Mouse (Mus musculus): ENCODE measurements at regions not wholly inside any gene's neighbourhood (a gene's known extent, or its start where the extent isn't known, plus 50 kb on each side); places are given as distances from the start of the nearest gene placed in this dataset.

DNA sequence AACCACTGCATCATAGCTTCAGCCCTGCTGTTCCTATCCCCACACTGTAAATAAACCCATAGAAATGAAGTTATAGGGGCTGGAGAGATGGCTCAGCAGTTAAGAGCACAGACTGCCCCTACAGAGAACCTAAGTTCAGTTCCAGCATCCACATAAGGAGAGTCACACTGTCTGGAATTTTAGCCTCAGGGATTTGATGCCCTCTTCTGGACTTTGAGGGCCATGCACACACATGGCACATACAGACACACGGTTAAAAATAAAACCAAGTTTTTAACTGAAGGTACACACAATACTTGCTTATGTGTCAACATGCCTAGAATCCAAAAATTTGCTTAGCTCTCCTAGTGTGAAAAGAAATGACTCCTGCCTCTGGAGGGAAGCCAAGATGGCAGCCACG lies 61.1 kb upstream of the Bnip2 start:
- DNase-seq (ENCODE audit: low spot score) = no peak

DNA sequence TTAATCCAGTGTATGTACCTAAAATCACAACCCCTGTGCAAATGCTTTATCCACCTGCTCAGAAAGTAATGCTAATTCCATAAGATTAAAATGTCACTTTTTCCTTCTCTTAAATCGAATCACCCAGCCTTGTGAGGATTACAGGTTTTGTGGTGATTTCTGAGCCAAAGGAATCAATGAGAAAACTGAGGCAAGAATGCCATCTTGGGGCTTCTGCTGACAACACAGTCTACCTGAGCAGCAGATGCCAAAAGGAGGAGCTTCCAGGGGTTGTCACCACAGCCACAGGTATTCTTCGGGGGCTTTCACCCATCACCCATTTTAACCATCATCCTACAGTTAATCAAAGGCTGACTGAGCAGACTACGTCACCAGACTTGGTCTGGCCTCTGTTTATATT lies 51.4 kb upstream of the Bnip2 start:
- Histone ChIP-seq H3K4me2 (ENCODE audit: low read depth, low read length) (no peak overlapping the region), H3K27me3 (ENCODE audit: control insufficient read depth, insufficient read depth, low read length) (no peaks in the 10 kb centered on the region), H3K4me1 (ENCODE audit: control insufficient read depth, insufficient read depth, low read length) (no peaks in the 10 kb centered on the region), H3K4me3 (ENCODE audit: low read depth, low read length) (no peak overlapping the region), H3K9ac (replicated peaks; ENCODE audit: low read length) (no peak overlapping the region), H3K27ac (replicated peaks; ENCODE audit: low read depth, low read length) (no peak overlapping the region), H3K9me3 (replicated peaks; ENCODE audit: control insufficient read depth, low read length) (no peaks in the 10 kb centered on the region), H3K36me3 (replicated peaks; ENCODE audit: control insufficient read depth, insufficient read depth, low read depth, low read length) (no peaks in the 10 kb centered on the region)
- ATAC-seq (replicated peaks; ENCODE audit: insufficient number of reproducible peaks, low FRiP score, low TSS enrichment, low read depth) = no peak
- 77% methylated on average over 3 of the region's 3 CpGs for WGBS
- DNase-seq (ENCODE audit: low spot score) = no peak

More for the DNA sequence above, 61.1 kb upstream of the Bnip2 start:
- H3K9me3 ChIP-seq (replicated peaks; ENCODE audit: control insufficient read depth, low read length) = no peaks in the 10 kb centered on the region
- no peak overlapping the region for H3K4me3 ChIP-seq (ENCODE audit: low read depth, low read length)
- no peaks in the 10 kb centered on the region for H3K4me1 ChIP-seq (ENCODE audit: control insufficient read depth, insufficient read depth, low read length)
- no peaks in the 10 kb centered on the region for H3K27me3 ChIP-seq (ENCODE audit: control insufficient read depth, insufficient read depth, low read length)
- H3K36me3 ChIP-seq (replicated peaks; ENCODE audit: control insufficient read depth, insufficient read depth, low read depth, low read length) = no peaks in the 10 kb centered on the region
- no peak overlapping the region for H3K27ac ChIP-seq (replicated peaks; ENCODE audit: low read depth, low read length)
- no peak overlapping the region for H3K9ac ChIP-seq (replicated peaks; ENCODE audit: low read length)
- no peak overlapping the region for H3K4me2 ChIP-seq (ENCODE audit: low read depth, low read length)
- no peak for ATAC-seq (replicated peaks; ENCODE audit: insufficient number of reproducible peaks, low FRiP score, low TSS enrichment, low read depth)
- 78% methylated on average over 2 of the region's 2 CpGs for WGBS

Measured in embryonic facial prominence, embryonic 11.5 days (tissue).